Mouse (Mus musculus) B cell, adult (primary cell): ENCODE measurements around the gene Lce3d. TPM values are rescaled to one million over a fixed set of nuclear protein-coding genes. Genes with fewer than 3 reads are reported as not detected.

Experiments
- total RNA-seq: library from RNA; stranded (reverse); gene quantifications from 4 replicates; pipeline ENCODE4 v1.2.4, GENCODE M21; 2023; ENCODE audit not compliant: inconsistent age

The Lce3d gene
- total RNA-seq: not detected in 4 replicates

DNA sequence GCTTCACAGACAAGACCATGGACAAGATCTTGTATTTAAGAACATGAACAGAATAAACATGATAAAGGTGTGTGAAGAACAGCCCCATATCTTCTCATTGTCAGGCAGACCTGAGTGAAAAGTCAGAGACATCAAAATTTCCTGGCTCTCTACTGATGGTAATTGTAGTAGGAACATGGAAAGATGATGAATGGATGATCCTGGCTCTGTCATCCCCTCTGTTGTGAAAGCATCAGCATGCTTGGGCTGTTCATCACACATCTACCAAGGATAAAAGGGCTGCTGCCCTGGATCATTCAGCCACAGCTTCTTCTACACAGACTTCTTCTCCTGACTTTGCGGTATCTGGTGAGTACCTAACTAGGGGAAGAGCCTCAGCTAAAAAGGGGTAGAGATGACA is at the start of gene Lce3d:
TSS of gene Lce3d (plus strand) at position 301 of the 400 bp plus-strand sequence.

GRCm38 (mm10) chr3:92926130-92926529 is 31.1 kb upstream of the Lce3d start, which contains the start of gene Lce3a:
Gene Lce3a, minus strand, starts transcription at chr3:92926230.

GRCm38 (mm10) chr3:92932679-92933078 is 24.5 kb upstream of the Lce3d start, which contains the start of gene Lce3b:
Gene Lce3b, plus strand, starts transcription at chr3:92932979.

DNA sequence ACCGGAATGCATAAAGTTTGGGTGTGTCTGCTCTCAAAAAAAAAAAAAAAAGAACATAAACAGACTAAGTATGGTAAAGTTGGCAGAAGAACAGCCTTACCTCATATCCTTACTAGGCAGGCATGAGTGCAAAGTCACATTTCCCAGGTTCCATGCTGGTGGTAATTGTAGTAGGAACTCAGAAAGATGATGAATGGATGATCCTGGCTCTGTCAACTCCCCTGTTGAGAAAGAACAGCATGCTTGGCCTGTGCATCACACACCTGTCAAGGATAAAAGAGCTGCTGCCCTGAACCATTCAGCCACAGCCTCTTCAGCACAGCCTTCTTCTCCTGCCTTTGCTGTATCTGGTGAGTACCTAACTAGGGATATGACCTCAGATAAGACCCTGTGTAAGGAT is 13.0 kb upstream of the Lce3d start, which contains the start of gene Lce3c:
TSS of gene Lce3c (plus strand) at position 301 of the 400 bp plus-strand sequence.

DNA sequence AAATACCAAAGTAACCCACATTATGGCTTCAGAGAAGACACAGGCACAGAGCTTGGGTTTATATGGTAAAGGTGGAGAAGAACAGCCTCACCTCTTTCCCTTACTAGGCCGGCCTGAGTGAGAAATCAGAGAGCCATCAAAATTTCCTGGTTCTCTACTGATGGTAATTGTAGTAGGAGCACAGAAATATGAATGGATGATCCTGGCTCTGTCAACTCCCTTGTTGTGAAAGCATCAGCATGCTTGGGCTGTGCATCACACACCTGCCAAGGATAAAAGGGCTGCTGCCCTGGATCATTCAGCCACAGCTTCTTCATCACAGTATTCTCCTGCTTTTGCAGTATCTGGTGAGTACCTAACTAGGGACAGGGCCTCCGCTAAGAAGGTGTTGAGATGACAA is 9.6 kb downstream of the Lce3d start, which contains the start of gene Lce3e:
TSS of gene Lce3e (plus strand) at position 301 of the 400 bp plus-strand sequence.

DNA sequence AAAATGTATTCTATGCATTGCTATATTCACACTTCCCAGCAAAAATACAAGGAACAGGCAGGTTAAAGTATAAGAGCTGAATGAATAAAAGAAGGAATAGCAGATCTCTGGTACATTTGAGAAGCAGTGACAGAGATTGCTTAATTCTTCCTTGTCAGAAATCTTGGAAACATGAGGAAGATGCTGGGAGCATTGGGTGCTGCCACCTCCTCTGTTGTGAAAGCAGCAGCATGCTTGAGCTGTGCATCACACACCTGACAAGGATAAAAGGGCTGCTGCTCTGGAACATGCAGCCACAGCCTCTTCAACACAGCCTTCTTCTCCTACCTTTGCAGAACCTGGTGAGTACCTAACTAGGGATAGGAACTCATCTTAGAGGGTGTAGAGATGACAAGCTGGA is 34.7 kb downstream of the Lce3d start, which contains the start of gene Lce3f:
TSS of gene Lce3f (plus strand) at position 301 of the 400 bp plus-strand sequence.

Other genes starting within 250 kb of the Lce3d start
- gene Lce1e, start 248.3 kb upstream of the Lce3d start, total RNA-seq: not detected in 4 replicates
- gene Lce1f, start 237.0 kb upstream of the Lce3d start, total RNA-seq: not detected in 4 replicates
- not detected in 4 replicates for gene Gm38119, start 218.3 kb upstream of the Lce3d start, total RNA-seq
- not detected in 4 replicates for gene Lce1g, start 205.1 kb upstream of the Lce3d start, total RNA-seq
- gene Lce1h, start 192.3 kb upstream of the Lce3d start, total RNA-seq: not detected in 4 replicates
- not detected in 4 replicates for gene Lce1i, start 178.5 kb upstream of the Lce3d start, total RNA-seq
- gene Lce1j, start 166.9 kb upstream of the Lce3d start, total RNA-seq: not detected in 4 replicates
- not detected in 4 replicates for gene Lce1k, start 149.5 kb upstream of the Lce3d start, total RNA-seq
- gene Kprp, start 130.1 kb upstream of the Lce3d start, total RNA-seq: not detected in 4 replicates
- not detected in 4 replicates for gene Lce1l, start 106.1 kb upstream of the Lce3d start, total RNA-seq
- gene 2310050C09Rik, start 87.2 kb upstream of the Lce3d start, total RNA-seq: not detected in 4 replicates
- gene Lce3a, start 31.2 kb upstream of the Lce3d start, total RNA-seq: not detected in 4 replicates
- not detected in 4 replicates for gene Lce3b, start 24.4 kb upstream of the Lce3d start, total RNA-seq
- gene Lce3c, start 12.9 kb upstream of the Lce3d start, total RNA-seq: not detected in 4 replicates
- not detected in 4 replicates for gene Lce3e, start 9.7 kb downstream of the Lce3d start, total RNA-seq
- gene Lce3f, start 34.8 kb downstream of the Lce3d start, total RNA-seq: not detected in 4 replicates
- gene Crct1, start 58.3 kb downstream of the Lce3d start, total RNA-seq: not detected in 4 replicates
- not detected in 4 replicates for gene Lce1m, start 61.7 kb downstream of the Lce3d start, total RNA-seq
- not detected in 4 replicates for gene Gm4858, start 111.4 kb downstream of the Lce3d start, total RNA-seq
- gene Crnn, start 187.4 kb downstream of the Lce3d start, total RNA-seq: not detected in 4 replicates
- not detected in 4 replicates for gene Flg2, start 239.9 kb downstream of the Lce3d start, total RNA-seq